Mouse (Mus musculus) MEL (cell line): ENCODE measurements at regions not wholly inside any gene's neighbourhood (a gene's known extent, or its start where the extent isn't known, plus 50 kb on each side); places are given as distances from the start of the nearest gene placed in this dataset.
A peak's percentile ranks its signal among the peaks of the same experiment; 100 is the strongest.

ENCODE experiments used
- DNase-seq: peaks from one replicate; pipeline ENCODE4 v3.0.0; 2011; ENCODE audit warnings: low read depth, low spot score
- H3K27ac ChIP-seq: 2 replicates; pipeline ENCODE4 v1.5.1; 2012; ENCODE audit warnings: low read depth, mild to moderate bottlenecking, control low read depth, low read length, moderate library complexity; ENCODE audit not compliant: control insufficient read depth
- H3K27me3 ChIP-seq, 2 experiments: fragments of 150-350 bp in 1 of 2; sonication (generic) in 1 of 2; 2 replicates each; pipeline ENCODE4 v1.6.1; 2012; ENCODE audit warnings: low read length in 2 of 2, mild to moderate bottlenecking in 2 of 2, improper control_type of control experiment in 1 of 2, moderate library complexity in 1 of 2; ENCODE audit not compliant: insufficient read depth in 2 of 2, control insufficient read depth in 1 of 2
- H3K36me3 ChIP-seq, 2 experiments: 2 replicates each; pipeline ENCODE4 v1.6.1; 2012 to 2014; ENCODE audit warnings: low read length in 2 of 2, improper control_type of control experiment in 1 of 2, inconsistent platforms in 1 of 2, mild to moderate bottlenecking in 1 of 2; ENCODE audit not compliant: insufficient read depth in 2 of 2, control insufficient read depth in 1 of 2
- H3K4me1 ChIP-seq, 2 experiments: fragments of 150-350 bp in 1 of 2; sonication (generic) in 1 of 2; 2 replicates each; pipeline ENCODE4 v1.6.1; 2012; ENCODE audit warnings: low read length in 2 of 2, improper control_type of control experiment in 1 of 2, mild to moderate bottlenecking in 1 of 2; ENCODE audit not compliant: insufficient read depth in 2 of 2, control insufficient read depth in 1 of 2
- H3K4me3 ChIP-seq, 2 experiments: fragments of 150-350 bp in 1 of 2; sonication (generic) in 1 of 2; 2 replicates each; pipeline ENCODE4 v1.5.1; 2012; ENCODE audit warnings: low read depth in 2 of 2, low read length in 2 of 2, mild to moderate bottlenecking in 2 of 2, moderate library complexity in 2 of 2, control low read depth in 1 of 2, improper control_type of control experiment in 1 of 2; ENCODE audit not compliant: control insufficient read depth in 1 of 2, insufficient read depth in 1 of 2
- H3K79me2 ChIP-seq: 2 replicates; pipeline ENCODE4 v1.6.1; 2012; ENCODE audit warnings: mild to moderate bottlenecking, low read length, moderate library complexity; ENCODE audit not compliant: control insufficient read depth, poor library complexity, insufficient read depth
- H3K9ac ChIP-seq: 2 replicates; pipeline ENCODE4 v1.6.1; 2012; ENCODE audit warnings: low read depth, mild to moderate bottlenecking, control low read depth, low read length, moderate library complexity; ENCODE audit not compliant: control insufficient read depth, poor library complexity, severe bottlenecking
- H3K9me3 ChIP-seq: fragments of 150-350 bp; sonication (generic); replicated peaks from 2 replicates; pipeline ENCODE4 v1.6.1; 2012; ENCODE audit warnings: mild to moderate bottlenecking, low read length, improper control_type of control experiment, moderate library complexity; ENCODE audit not compliant: insufficient read depth
- BHLHE40 ChIP-seq: IDR thresholded peaks from 2 replicates; pipeline ENCODE4 v1.6.1; 2012; ENCODE audit warnings: low read depth, mild to moderate bottlenecking, inconsistent platforms, low read length, improper control_type of control experiment, borderline replicate concordance
- CTCF ChIP-seq, 3 experiments: IDR thresholded peaks in 2 of 3; conservative IDR thresholded peaks in 1 of 3; 2 replicates each; pipeline ENCODE4 v1.5.1; 2011 to 2012; ENCODE audit warnings: low read length in 3 of 3, low read depth in 2 of 3, mild to moderate bottlenecking in 2 of 3, improper control_type of control experiment in 1 of 3, inconsistent platforms in 1 of 3, mixed read lengths in 1 of 3, moderate library complexity in 1 of 3; ENCODE audit not compliant: control insufficient read depth in 1 of 3, insufficient read depth in 1 of 3, poor library complexity in 1 of 3, severe bottlenecking in 1 of 3
- E2F4 ChIP-seq: IDR thresholded peaks from 2 replicates; pipeline ENCODE4 v1.6.1; 2011; ENCODE audit warnings: low read depth, low read length, improper control_type of control experiment, borderline replicate concordance
- ELF1 ChIP-seq: IDR thresholded peaks from 2 replicates; pipeline ENCODE4 v1.6.1; 2014; ENCODE audit warnings: low read depth, mild to moderate bottlenecking, inconsistent platforms, low read length, improper control_type of control experiment, moderate library complexity
- ETS1 ChIP-seq: IDR thresholded peaks from 2 replicates; pipeline ENCODE4 v1.6.1; 2012; ENCODE audit warnings: low read depth, mild to moderate bottlenecking, inconsistent platforms, low read length, improper control_type of control experiment, moderate library complexity
- GABPA ChIP-seq: IDR thresholded peaks from 2 replicates; pipeline ENCODE4 v1.6.1; 2012; ENCODE audit warnings: low read depth, mild to moderate bottlenecking, inconsistent platforms, low read length, improper control_type of control experiment, moderate library complexity
- HCFC1 ChIP-seq: IDR thresholded peaks from 2 replicates; pipeline ENCODE4 v1.6.1; 2012; ENCODE audit warnings: low read depth, mild to moderate bottlenecking, inconsistent platforms, low read length, improper control_type of control experiment, moderate library complexity
- JUND ChIP-seq: IDR thresholded peaks from 2 replicates; pipeline ENCODE4 v1.6.1; 2011; ENCODE audit warnings: low read depth, mild to moderate bottlenecking, improper control_type of control experiment, low read length
- KAT2A ChIP-seq: conservative IDR thresholded peaks from 2 replicates; pipeline ENCODE4 v1.6.1; 2012; ENCODE audit warnings: low read depth, low read length, improper control_type of control experiment, inconsistent platforms
- MAZ ChIP-seq: IDR thresholded peaks from 2 replicates; pipeline ENCODE4 v1.6.1; 2012; ENCODE audit warnings: low read depth, mild to moderate bottlenecking, inconsistent platforms, low read length, improper control_type of control experiment
- MEF2A ChIP-seq: IDR thresholded peaks from 2 replicates; pipeline ENCODE4 v1.6.1; 2014; ENCODE audit warnings: low read depth, mild to moderate bottlenecking, inconsistent platforms, low read length, improper control_type of control experiment; ENCODE audit not compliant: poor library complexity, insufficient replicate concordance, severe bottlenecking; ENCODE audit errors: extremely low read depth
- NELFE ChIP-seq: IDR thresholded peaks from 2 replicates; pipeline ENCODE4 v1.6.1; 2011; ENCODE audit warnings: low read depth, low read length, improper control_type of control experiment
- POLR2A ChIP-seq, 2 experiments: IDR thresholded peaks; 2 replicates each; pipeline ENCODE4 v1.6.1; 2011 to 2012; ENCODE audit warnings: low read length in 2 of 2, mild to moderate bottlenecking in 2 of 2, control low read depth in 1 of 2, improper control_type of control experiment in 1 of 2, low read depth in 1 of 2, moderate library complexity in 1 of 2; ENCODE audit not compliant: control insufficient read depth in 1 of 2, insufficient read depth in 1 of 2, poor library complexity in 1 of 2
- SIN3A ChIP-seq: IDR thresholded peaks from 2 replicates; pipeline ENCODE4 v1.6.1; 2012; ENCODE audit warnings: low read length, improper control_type of control experiment, inconsistent platforms
- TBP ChIP-seq: IDR thresholded peaks from 2 replicates; pipeline ENCODE4 v1.8.0; 2011; ENCODE audit warnings: low read depth, low read length, improper control_type of control experiment
- TCF12 ChIP-seq: IDR thresholded peaks from 2 replicates; pipeline ENCODE4 v1.6.1; 2014; ENCODE audit warnings: low read depth, mild to moderate bottlenecking, inconsistent platforms, low read length, improper control_type of control experiment, moderate library complexity
- USF1 ChIP-seq: IDR thresholded peaks from 2 replicates; pipeline ENCODE4 v1.6.1; 2014; ENCODE audit warnings: low read depth, mild to moderate bottlenecking, inconsistent platforms, low read length, improper control_type of control experiment, moderate library complexity
- ZC3H11A ChIP-seq: IDR thresholded peaks from 2 replicates; pipeline ENCODE4 v1.6.1; 2012; ENCODE audit warnings: low read depth, mild to moderate bottlenecking, inconsistent platforms, low read length, improper control_type of control experiment
- ZKSCAN1 ChIP-seq: IDR thresholded peaks from 2 replicates; pipeline ENCODE4 v1.6.1; 2012; ENCODE audit warnings: low read depth, mild to moderate bottlenecking, inconsistent platforms, low read length, improper control_type of control experiment, moderate library complexity
- ZMIZ1 ChIP-seq: IDR thresholded peaks from 2 replicates; pipeline ENCODE4 v1.6.1; 2012; ENCODE audit warnings: low read depth, mild to moderate bottlenecking, inconsistent platforms, low read length, improper control_type of control experiment, moderate library complexity

DNA sequence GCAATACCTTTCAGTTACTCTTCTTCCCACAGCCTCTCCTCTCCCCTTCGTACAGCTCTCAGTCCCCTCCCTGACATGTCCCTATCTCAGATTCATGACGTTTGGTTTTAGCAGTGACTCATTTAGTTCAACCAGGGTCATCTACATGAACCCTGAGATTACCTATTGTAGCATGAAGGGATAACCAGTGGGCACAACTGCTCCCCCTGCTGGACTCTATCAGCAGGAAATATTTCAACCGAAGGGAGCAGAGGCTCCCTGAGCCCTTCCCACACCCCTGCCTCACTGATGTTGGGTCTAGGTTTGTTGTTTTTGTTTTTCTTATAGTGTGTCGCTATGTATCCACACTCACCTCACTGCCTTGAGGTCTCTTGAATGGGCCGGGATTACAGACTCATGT, 455.4 kb downstream of the Cdh26 start:
- peak; percentile 2 for DNase-seq
- no peaks in the 10 kb centered on the region for H3K9me3 ChIP-seq

DNA sequence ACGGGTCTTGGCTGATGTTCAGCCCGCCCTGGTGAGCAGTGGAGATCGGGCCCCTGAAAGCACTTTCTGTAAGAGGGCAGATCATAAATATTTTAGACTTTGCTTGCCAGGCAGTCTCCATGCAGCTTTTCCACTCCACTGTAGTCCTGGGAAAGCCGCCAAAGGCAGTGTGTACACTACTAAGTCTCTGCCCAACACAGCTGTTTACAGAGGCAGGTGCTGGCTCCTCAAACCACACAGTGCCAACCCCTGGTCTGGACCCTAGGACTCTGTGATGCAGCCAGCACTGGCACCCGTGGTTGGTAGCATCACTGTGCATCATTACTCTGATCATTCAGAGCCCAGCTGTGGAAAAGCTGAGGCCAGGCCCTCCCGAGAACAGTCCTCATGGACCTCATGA, 458.4 kb downstream of the Cdh26 start:
- Histone ChIP-seq H3K36me3 (no peaks in the 10 kb centered on the region), H3K4me3 (no peak overlapping the region), H3K27me3 (no peaks in the 10 kb centered on the region), H3K9ac (no peak overlapping the region), H3K4me1 (no peaks in the 10 kb centered on the region), H3K27ac (no peak overlapping the region), H3K79me2 (no peaks in the 10 kb centered on the region), H3K9me3 (no peaks in the 10 kb centered on the region)
- no peak for DNase-seq
- TF ChIP-seq USF1: no peak
- no peak for TF ChIP-seq MAZ

More for the DNA sequence above, 455.4 kb downstream of the Cdh26 start:
- no peak overlapping the region for H3K4me3 ChIP-seq
- H3K27me3 ChIP-seq: no peaks in the 10 kb centered on the region
- no peaks in the 10 kb centered on the region for H3K79me2 ChIP-seq
- no peak overlapping the region for H3K9ac ChIP-seq
- no peak overlapping the region for H3K27ac ChIP-seq
- no peaks in the 10 kb centered on the region for H3K4me1 ChIP-seq
- TF ChIP-seq CTCF (IDR thresholded peaks at IDR 0.05 in 2 of 3, conservative IDR thresholded peaks at IDR 0.05 in 1 of 3; ENCODE audit: control insufficient read depth in 1 of 3, insufficient read depth in 1 of 3, low read depth in 2 of 3, low read length in 3 of 3, poor library complexity in 1 of 3, severe bottlenecking in 1 of 3): peak in 1 of 3 experiments; percentile 2; a peak in 1 of 6 replicates
- no peak for TF ChIP-seq ZKSCAN1
- no peaks in the 10 kb centered on the region for H3K36me3 ChIP-seq

DNA sequence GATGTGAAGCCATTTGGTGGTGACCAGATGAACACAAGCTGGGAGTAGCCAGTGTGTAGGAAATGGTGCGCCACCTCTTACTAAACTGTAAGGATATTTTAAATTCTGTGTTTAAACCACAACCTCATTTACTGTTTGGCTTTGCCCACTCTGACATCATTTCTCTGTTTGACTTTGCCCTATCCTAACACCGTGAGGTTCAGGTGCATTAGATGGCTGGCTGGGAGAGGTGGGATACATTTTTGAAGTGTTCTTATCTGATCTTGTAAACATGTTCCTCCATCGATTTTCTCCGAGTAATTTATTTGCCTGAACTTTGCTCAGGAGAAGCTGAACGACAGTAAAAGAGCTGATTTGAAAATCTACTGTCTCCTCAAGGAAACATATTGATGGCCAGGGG, 472.1 kb downstream of the Cdh26 start:
- DNase-seq: no peak
- Histone ChIP-seq H3K9ac (no peak overlapping the region), H3K27me3 (no peaks in the 10 kb centered on the region), H3K9me3 (no peaks in the 10 kb centered on the region), H3K4me3 (no peak overlapping the region), H3K27ac (no peak overlapping the region), H3K36me3 (no peaks in the 10 kb centered on the region), H3K79me2 (no peaks in the 10 kb centered on the region), H3K4me1 (no peaks in the 10 kb centered on the region)
- TF ChIP-seq SIN3A (no peak), POLR2A (IDR thresholded peaks at IDR 0.05; ENCODE audit: control insufficient read depth in 1 of 2, insufficient read depth in 1 of 2, low read depth in 1 of 2, low read length in 2 of 2, poor library complexity in 1 of 2) (no peak), BHLHE40 (no peak), MAZ (no peak), CTCF (IDR thresholded peaks at IDR 0.05 in 2 of 3, conservative IDR thresholded peaks at IDR 0.05 in 1 of 3; ENCODE audit: control insufficient read depth in 1 of 3, insufficient read depth in 1 of 3, low read depth in 2 of 3, low read length in 3 of 3, poor library complexity in 1 of 3, severe bottlenecking in 1 of 3) (no peak), ELF1 (no peak)

DNA sequence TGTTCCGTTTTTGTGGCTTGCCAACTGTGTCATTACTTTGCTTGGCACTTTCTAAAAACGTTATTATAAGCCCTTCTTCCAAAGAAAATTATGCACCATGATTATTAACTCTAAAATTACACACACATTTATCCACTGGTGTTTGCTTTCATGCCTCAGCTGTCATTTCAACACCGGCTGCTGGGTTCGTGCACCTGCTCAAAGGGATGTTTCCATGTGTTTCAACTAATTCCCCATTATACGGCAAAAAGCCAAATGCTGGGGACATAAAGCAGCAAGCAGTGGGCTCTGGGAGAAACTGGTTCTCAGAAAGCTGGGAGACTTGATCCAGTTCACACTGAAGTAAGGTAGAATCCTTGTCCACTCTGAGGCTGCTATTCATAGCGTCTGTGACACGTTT, 479.0 kb downstream of the Cdh26 start:
- no peaks in the 10 kb centered on the region for H3K9me3 ChIP-seq
- no peak for DNase-seq
- H3K79me2 ChIP-seq: no peaks in the 10 kb centered on the region
- H3K27ac ChIP-seq: no peak overlapping the region
- no peaks in the 10 kb centered on the region for H3K27me3 ChIP-seq
- no peak overlapping the region for H3K4me3 ChIP-seq
- H3K36me3 ChIP-seq: no peaks in the 10 kb centered on the region
- H3K9ac ChIP-seq: no peak overlapping the region
- H3K4me1 ChIP-seq: no peaks in the 10 kb centered on the region
- no peak for TF ChIP-seq ZC3H11A
- TF ChIP-seq HCFC1: no peak
- TF ChIP-seq JUND: no peak
- TF ChIP-seq KAT2A: no peak
- TF ChIP-seq TBP: no peak
- TF ChIP-seq TCF12: no peak
- TF ChIP-seq ETS1: no peak
- no peak for TF ChIP-seq ZMIZ1
- no peak for TF ChIP-seq GABPA
- no peak for TF ChIP-seq MEF2A
- no peak for TF ChIP-seq E2F4
- TF ChIP-seq NELFE: no peak
- no peak for TF ChIP-seq ZKSCAN1
